Mouse (Mus musculus) lung, adult 2 months (tissue): ENCODE measurements around the gene Meiob. TPM values are rescaled to one million over a fixed set of nuclear protein-coding genes. Genes with fewer than 3 reads are reported as not detected.

Experiments used
- DNase-seq: peaks from one replicate; pipeline ENCODE4 v3.0.0; 2022
- H3K4me1 ChIP-seq: fragments of 200-500 bp; 2 replicates; pipeline ENCODE4 v1.6.1; 2011; ENCODE audit warnings: low read length; ENCODE audit not compliant: control insufficient read depth, insufficient read depth
- H3K4me3 ChIP-seq: fragments of 200-500 bp; replicated peaks from 2 replicates; pipeline ENCODE3; 2011; ENCODE audit warnings: low read depth, mild to moderate bottlenecking, control low read depth, low read length; ENCODE audit errors: extremely low read depth
- CTCF ChIP-seq: fragments of 200-500 bp; IDR thresholded peaks from 2 replicates; pipeline ENCODE4 v1.5.1; 2011; ENCODE audit warnings: mild to moderate bottlenecking, low read length, control low read depth; ENCODE audit not compliant: insufficient read depth
- POLR2A ChIP-seq: fragments of 200-500 bp; IDR thresholded peaks from 2 replicates; pipeline ENCODE4 v1.6.1; 2011; ENCODE audit warnings: low read depth, mild to moderate bottlenecking, control low read depth, low read length, borderline replicate concordance; ENCODE audit errors: extremely low read depth
- WGBS: fragments of 180-500 bp; shearing (Covaris S2); methylation state at CpG from one replicate; pipeline ENCODE4 v1.1.7; 2018; 5-methylcytosine and 5-hydroxymethylcytosine counted together
- polyA plus RNA-seq: library from polyadenylated mRNA; depleted of rRNA; stranded (reverse); fragments of >200 nt; gene quantifications from 2 replicates; pipeline ENCODE4 v1.2.3, GENCODE M21; 2012

The Meiob gene
- polyA plus RNA-seq, 1 experiment = not detected

DNA sequence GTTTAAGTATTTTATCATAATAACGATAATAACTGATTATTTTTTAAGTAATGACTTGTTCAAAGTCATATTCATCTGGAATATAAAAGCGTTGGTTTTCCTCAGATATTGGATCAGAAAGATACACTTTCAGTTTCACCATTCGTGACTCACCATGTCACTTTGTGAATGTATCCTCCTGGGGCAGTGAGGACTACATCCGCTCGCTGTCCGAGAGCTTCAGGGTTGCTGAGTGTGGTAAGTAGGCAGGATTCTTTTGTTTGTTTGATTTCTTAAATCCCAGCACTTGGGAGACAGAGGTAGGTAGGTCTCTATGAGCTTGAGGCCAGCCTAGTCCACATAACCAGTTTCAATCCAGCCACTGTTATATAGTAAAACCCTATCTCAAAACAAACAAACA, 14.1 kb downstream of the Meiob start:
- TF ChIP-seq POLR2A (no peak), CTCF (no peak)
- no peak for DNase-seq
- WGBS = 33% methylated on average over 6 of the region's 6 CpGs
- Histone ChIP-seq H3K4me3 (no peak overlapping the region), H3K4me1 (no peaks in the 10 kb centered on the region)

DNA sequence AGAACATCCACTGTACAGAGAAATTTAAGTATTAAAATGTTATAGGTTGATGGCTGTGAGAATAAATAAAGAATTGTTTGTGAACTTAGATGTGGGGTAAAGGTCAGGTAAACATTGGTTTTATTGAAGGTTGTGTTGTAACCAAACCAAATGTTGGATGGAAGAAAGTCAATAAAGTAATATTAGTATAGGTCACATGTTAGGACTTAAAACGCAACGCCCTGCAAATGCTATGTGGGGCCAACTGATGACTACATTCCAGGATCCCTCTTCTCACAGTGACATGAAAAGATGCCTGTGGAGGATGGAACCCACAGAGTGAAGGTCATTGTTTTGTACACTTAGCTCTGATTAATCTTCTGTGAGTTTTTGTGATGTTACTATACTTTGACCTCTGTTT, 15.4 kb downstream of the Meiob start:
- 40% methylated on average over 2 of the region's 2 CpGs for WGBS
- Histone ChIP-seq H3K4me1 (no peaks in the 10 kb centered on the region), H3K4me3 (no peak overlapping the region)
- TF ChIP-seq CTCF = no peak
- TF ChIP-seq POLR2A = no peak
- no peak for DNase-seq

DNA sequence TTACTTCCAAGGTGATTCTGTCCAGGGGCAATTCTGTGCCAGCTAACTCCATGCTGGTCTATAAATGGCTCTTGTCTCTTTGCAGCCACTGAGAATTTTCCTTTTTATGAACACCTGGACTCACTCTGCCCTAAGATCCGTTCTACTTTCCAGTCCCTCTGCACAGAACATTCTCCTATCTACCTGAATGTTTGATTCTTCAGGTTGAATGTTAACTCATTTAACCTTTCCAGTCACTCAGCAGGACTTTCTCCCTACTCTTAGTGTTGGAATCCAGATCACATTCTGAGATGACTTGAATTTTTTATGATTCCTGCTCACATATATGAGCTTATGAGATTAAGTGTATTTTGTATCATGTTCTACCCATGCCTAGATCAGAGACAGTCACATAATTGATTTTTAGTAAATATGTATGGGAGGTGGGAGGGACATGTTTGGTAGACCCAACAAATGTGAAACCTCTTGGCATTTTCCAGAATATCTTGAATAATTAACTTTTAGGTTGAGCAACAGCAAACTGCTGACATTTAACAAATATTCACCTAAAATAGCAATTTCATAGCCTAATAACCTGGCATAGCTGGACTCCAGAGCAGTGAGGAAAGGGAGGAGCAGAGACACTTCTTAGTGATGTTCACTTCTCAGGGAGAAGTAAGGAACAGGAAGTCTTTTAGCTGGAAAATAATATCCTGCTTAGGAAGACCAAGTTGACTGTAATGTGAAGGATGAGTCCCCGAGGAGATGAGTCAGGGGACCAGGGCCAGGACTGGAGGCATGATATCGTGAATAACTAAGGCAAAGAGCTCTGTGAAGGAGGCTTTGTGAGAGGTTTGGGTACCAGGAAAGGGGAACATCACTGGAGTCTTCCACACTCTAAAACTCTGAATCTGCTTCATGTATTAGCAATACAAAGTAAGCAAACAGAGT, 17.5 kb downstream of the Meiob start:
- TF ChIP-seq POLR2A = no peak
- no peak for TF ChIP-seq CTCF
- DNase-seq = no peak
- 35% methylated on average over 3 of the region's 3 CpGs for WGBS
- H3K4me1 ChIP-seq = no peaks in the 10 kb centered on the region
- H3K4me3 ChIP-seq = no peak overlapping the region

DNA sequence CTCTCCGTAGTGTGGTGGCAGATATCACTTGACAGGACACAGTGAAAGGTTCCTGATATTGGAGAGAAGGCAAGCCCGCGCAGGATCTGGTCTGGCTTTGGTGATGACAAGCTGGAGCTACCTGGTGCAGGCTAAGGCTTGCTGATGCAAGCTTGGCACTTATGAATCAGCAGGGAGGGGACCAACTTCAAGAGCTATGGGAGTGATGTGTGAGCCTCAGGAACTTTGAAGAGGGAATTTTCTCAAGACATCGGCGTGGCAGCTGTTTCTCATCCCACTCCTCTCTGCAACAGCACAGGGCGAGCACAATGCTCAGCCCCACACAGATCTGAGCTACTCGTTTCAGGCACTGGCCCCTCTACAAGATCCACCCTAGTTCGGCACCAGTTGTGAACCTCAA, 35.8 kb downstream of the Meiob start, which contains the start of gene Hagh:
Hagh (plus strand) TSS at position 302 of the 400 bp plus-strand sequence.
- no peaks in the 10 kb centered on the region for H3K4me1 ChIP-seq
- TF ChIP-seq POLR2A = no peak
- no peak for TF ChIP-seq CTCF
- WGBS = 57% methylated on average over 8 of the region's 8 CpGs
- DNase-seq = no peak
- H3K4me3 ChIP-seq = no peak within 1 kb of the TSS

DNA sequence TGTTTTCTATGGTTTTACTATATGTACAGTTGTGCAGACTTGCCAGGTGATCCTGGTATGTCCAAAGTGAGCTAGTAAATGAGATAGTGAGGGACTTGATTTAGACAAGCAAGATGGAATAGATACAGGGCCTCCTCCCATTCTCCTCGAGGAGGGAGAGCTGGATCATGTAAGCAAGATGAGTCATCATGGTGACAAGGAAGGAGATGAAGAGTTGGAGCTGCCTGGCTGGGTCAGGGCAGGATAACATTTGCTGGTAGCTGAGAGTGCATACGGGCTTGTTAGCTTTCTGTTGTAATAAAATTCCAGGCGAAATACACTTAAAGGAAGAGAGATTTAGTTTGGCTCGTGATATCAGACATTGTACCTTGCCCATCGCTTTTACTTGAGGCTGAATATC, 36.3 kb downstream of the Meiob start:
- DNase-seq = no peak

DNA sequence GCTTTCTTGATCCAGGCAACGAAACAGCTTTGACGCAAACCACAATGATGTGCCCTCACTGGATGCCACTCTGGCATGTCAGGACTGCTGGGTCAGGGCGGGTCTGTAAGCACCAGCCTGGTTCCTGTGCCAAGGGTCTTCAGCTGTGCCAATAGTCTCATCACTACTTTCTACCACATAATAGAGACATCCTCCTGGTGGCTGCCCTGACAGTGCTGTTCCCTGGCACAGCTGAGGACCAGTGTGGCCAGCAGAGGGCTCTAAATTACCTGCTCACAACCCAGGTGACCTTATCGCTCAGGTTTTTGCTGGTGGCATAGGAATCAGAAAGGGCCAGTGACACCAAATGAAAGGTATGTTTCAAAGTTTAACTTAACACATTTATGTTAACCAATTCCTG, 37.0 kb downstream of the Meiob start:
- H3K4me1 ChIP-seq = no peaks in the 10 kb centered on the region
- 43% methylated on average over 4 of the region's 4 CpGs for WGBS
- H3K4me3 ChIP-seq = no peak overlapping the region
- TF ChIP-seq POLR2A = no peak
- TF ChIP-seq CTCF = peak; percentile 53; the same call in 1 of the 2 replicates
- DNase-seq = peak; percentile 28

More for the DNA sequence above, 36.3 kb downstream of the Meiob start:
- no peak overlapping the region for H3K4me3 ChIP-seq
- 48% methylated on average over 5 of the region's 5 CpGs for WGBS
- H3K4me1 ChIP-seq = no peaks in the 10 kb centered on the region
- TF ChIP-seq POLR2A (no peak), CTCF (no peak)

DNA sequence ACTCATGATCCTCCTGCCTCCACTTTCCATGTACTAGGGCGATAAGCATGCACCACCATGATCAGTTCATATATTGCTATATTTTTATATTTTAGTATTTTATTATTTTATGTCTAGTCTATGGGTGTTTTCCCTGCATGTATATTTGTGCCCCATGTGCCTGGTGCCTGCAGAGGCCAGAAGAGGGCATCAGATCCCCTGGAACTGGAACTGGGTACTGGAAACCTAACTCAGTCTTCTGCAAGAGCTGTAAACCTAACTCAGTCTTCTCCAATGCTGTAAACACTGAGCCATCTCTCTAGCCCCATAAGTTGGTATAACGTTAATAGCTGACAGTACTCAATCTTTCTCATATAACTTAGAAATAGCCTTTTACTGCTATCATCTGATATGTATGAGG, 38.5 kb downstream of the Meiob start:
- 54% methylated on average over 2 of the region's 2 CpGs for WGBS
- DNase-seq = no peak
- Histone ChIP-seq H3K4me1 (no peaks in the 10 kb centered on the region), H3K4me3 (no peak overlapping the region)
- TF ChIP-seq POLR2A (no peak), CTCF (peak; percentile 20; the same call in 1 of the 2 replicates)

DNA sequence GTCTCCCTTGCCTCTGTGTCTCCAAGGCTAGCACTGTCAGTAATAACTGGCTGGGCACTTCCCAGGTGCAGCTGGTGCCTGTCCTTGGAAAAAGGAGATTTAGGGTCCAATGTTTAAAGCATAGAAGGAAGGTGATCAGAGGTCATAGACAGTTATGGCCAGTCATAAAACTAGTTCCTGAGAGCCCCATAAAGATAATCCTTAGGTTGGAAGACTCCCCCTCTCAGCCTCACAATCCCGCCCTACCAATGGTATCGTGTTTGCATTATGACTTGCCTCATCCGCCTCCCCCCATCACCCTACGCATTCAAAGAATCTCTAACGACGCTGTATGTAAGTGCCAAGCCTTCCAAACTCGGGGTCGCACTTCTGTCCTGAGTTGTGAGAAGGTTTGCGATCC, 40.4 kb downstream of the Meiob start:
- Histone ChIP-seq H3K4me3 (no peak overlapping the region), H3K4me1 (peaks cover 2% of the 10 kb centered on the region; the same call in 1 of the 2 replicates)
- no peak for DNase-seq
- WGBS = 61% methylated on average over 9 of the region's 9 CpGs
- TF ChIP-seq CTCF = no peak
- TF ChIP-seq POLR2A = no peak

DNA sequence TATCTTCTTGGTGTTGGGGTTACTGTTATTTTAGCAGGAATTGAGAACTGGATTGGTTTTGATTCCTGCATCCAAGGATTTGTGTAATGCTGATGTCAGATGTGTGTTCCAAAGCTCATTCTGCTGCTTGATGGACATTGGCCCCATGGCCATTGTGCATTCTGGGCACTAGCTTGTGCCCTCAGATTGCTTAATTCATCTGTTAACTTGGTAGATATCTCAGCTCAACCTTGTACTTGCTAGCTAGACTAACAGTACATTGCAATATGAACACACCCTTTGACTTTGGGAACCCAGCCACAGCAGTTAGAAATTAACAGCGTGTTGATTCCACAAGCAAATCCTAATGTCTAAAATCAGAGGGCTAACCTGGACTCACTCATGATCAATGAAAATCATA, 43.3 kb downstream of the Meiob start:
- TF ChIP-seq CTCF (no peak), POLR2A (no peak)
- no peak for DNase-seq
- no peak overlapping the region for H3K4me3 ChIP-seq
- WGBS = 92% methylated on average over 1 of the region's 1 CpGs
- H3K4me1 ChIP-seq = peaks cover 2% of the 10 kb centered on the region; the same call in 1 of the 2 replicates

DNA sequence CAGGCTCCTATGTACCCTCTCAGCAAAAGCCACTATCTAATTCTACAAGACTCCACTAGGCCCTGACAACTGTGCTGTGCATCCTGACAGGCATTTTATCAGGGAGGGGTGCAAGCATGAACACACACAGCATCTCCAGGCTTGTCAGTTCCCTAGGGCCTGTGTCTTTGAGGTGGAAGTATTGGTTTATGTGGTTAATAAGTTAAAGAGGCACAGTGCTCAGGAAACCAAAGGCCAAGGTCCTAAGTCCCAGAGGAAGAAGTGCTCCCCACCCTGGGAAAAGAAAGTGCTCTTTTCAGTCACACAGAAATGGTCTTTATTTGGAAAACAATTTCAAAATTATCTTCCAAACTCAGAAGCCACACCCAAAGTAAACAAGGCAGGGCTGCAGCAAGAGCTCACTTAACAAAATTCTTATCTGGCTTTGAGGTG, 44.5 kb downstream of the Meiob start:
- Histone ChIP-seq H3K4me3 (no peak overlapping the region), H3K4me1 (peaks cover 2% of the 10 kb centered on the region; the same call in 1 of the 2 replicates)
- no peak for DNase-seq
- TF ChIP-seq CTCF (no peak), POLR2A (no peak)
